Mouse (Mus musculus) adrenal gland, postnatal 10 days (tissue): ENCODE measurements around the gene Raver1. TPM values are rescaled to one million over a fixed set of nuclear protein-coding genes. Genes with fewer than 3 reads are reported as not detected.

ENCODE experiments used
- DNase-seq: peaks from one replicate; pipeline ENCODE4 v3.0.0; 2021; ENCODE audit warnings: mixed read lengths
- long read RNA-seq, 2 experiments: library from polyadenylated mRNA; stranded (forward); transcript quantifications; one replicate each; pipeline ENCODE4 v2.0.0; 2021
- total RNA-seq, 2 experiments: library from RNA; stranded (reverse); gene quantifications; 2 replicates each; pipeline ENCODE4 v1.2.3; 2021

Gene Raver1
- 10 to 100 TPM; 47.2 to 50.3 TPM for total RNA-seq
- long read RNA-seq, experiment 1, partial matches to known transcripts, result 1 of 9 reads
- long read RNA-seq, experiment 1, other reads (novel, unspliced or antisense), result 8 of 9 reads
- long read RNA-seq, experiment 2, transcript Raver1-201 (13 exons, 3,470 nt), result major isoform, 5 of 12 reads
- long read RNA-seq, experiment 2, partial matches to known transcripts, result 3 of 12 reads
- long read RNA-seq, experiment 2, other reads (novel, unspliced or antisense), result 4 of 12 reads

GRCm38 (mm10) chr9:21091707-21092320, at the start of gene Raver1, which contains the start of gene Gm38431:
TSS of gene Raver1 (minus strand) at chr9:21092008.
TSS of gene Gm38431 (minus strand) at chr9:21091997.
- peak; percentile 98 for DNase-seq

GRCm38 (mm10) chr9:21138386-21138785, 46.6 kb upstream of the Raver1 start:
- DNase-seq, result no peak

GRCm38 (mm10) chr9:21137229-21137628, 45.4 kb upstream of the Raver1 start:
- peak; percentile 76 for DNase-seq

- DNase-seq, result no peak
Observed at GRCm38 (mm10) chr9:21136401-21136800, 44.6 kb upstream of the Raver1 start.

- no peak for DNase-seq
Observed at GRCm38 (mm10) chr9:21135941-21136381, 44.2 kb upstream of the Raver1 start.

- no peak for DNase-seq
Observed at GRCm38 (mm10) chr9:21135329-21135890, 43.6 kb upstream of the Raver1 start.

GRCm38 (mm10) chr9:21134595-21135328, 43.0 kb upstream of the Raver1 start:
- DNase-seq, result no peak

- DNase-seq, result no peak
Observed at GRCm38 (mm10) chr9:21133064-21133707, 41.4 kb upstream of the Raver1 start.

- no peak for DNase-seq
Observed at GRCm38 (mm10) chr9:21132102-21132775, 40.4 kb upstream of the Raver1 start.

GRCm38 (mm10) chr9:21131059-21131956, 39.5 kb upstream of the Raver1 start, which contains the start of gene Tyk2:
TSS of gene Tyk2 (minus strand) at chr9:21131243.
- peak; percentile 93 for DNase-seq

- no peak for DNase-seq
Observed at GRCm38 (mm10) chr9:21126259-21126627, 34.4 kb upstream of the Raver1 start.

GRCm38 (mm10) chr9:21125502-21126258, 33.9 kb upstream of the Raver1 start:
- no peak for DNase-seq

- DNase-seq, result no peak
Observed at GRCm38 (mm10) chr9:21124837-21125236, 33.0 kb upstream of the Raver1 start.

- no peak for DNase-seq
Observed at GRCm38 (mm10) chr9:21121483-21121882, 29.7 kb upstream of the Raver1 start.

- no peak for DNase-seq
Observed at GRCm38 (mm10) chr9:21117073-21117472, 25.3 kb upstream of the Raver1 start.

- DNase-seq, result no peak
Observed at GRCm38 (mm10) chr9:21115105-21115504, 23.3 kb upstream of the Raver1 start.

GRCm38 (mm10) chr9:21114190-21114589, 22.4 kb upstream of the Raver1 start:
- DNase-seq, result no peak

GRCm38 (mm10) chr9:21113751-21114150, 21.9 kb upstream of the Raver1 start:
- no peak for DNase-seq

GRCm38 (mm10) chr9:21107607-21108237, 15.9 kb upstream of the Raver1 start:
- no peak for DNase-seq
